In genomic region chr2:38653293-38653619, GRCm38 (mm10) we compare ENCODE assay signal across 23 mouse cellular contexts. TPM values are rescaled to one million over a fixed set of nuclear protein-coding genes. Genes with fewer than 3 reads are reported as not detected.
DNase-seq lines count a peak whose midpoint lies in the region; ATAC-seq lines count a peak whose summit lies in the region.
"Had no signal": no experiment of that assay in that cellular context is flagged by ENCODE, and none has a peak within 500 bp of the region (broad histone marks: within the 10 kb centered on the region; RNA-seq: fewer than 3 reads in every experiment).

No protein-coding gene starts in this region.

- no peak overlapping the region for H3K27ac ChIP-seq in midbrain, embryonic 16.5 days (ENCODE audit: low read length)
- H3K27ac ChIP-seq: embryonic facial prominence, embryonic 10.5 days; embryonic facial prominence, embryonic 13.5 days; forebrain, embryonic 13.5 days; gastrocnemius, adult 2 months; hindbrain, embryonic 12.5 days had no signal

- WGBS in midbrain, embryonic 16.5 days, result 89% methylated on average over 5 of the region's 5 CpGs

- H3K27me3 ChIP-seq in midbrain, embryonic 16.5 days (ENCODE audit: control insufficient read depth, insufficient read depth, low read depth, low read length), result no peaks in the 10 kb centered on the region
- H3K27me3 ChIP-seq: forebrain, embryonic 13.5 days; Patski had no signal

- no peaks in the 10 kb centered on the region for H3K9me3 ChIP-seq in midbrain, embryonic 16.5 days (replicated peaks; ENCODE audit: control insufficient read depth, low read length, poor library complexity, severe bottlenecking)
- H3K9me3 ChIP-seq: forebrain, embryonic 13.5 days; hindbrain, embryonic 12.5 days had no signal

- H3K36me3 ChIP-seq in midbrain, embryonic 16.5 days (ENCODE audit: control insufficient read depth, insufficient read depth, low read length), result no peaks in the 10 kb centered on the region
- H3K36me3 ChIP-seq: embryonic facial prominence, embryonic 10.5 days; embryonic facial prominence, embryonic 13.5 days; hindbrain, embryonic 12.5 days had no signal

- H3K4me1 ChIP-seq in midbrain, embryonic 16.5 days (ENCODE audit: control insufficient read depth, insufficient read depth, low read length), result no peaks in the 10 kb centered on the region
- H3K4me1 ChIP-seq: forebrain, embryonic 13.5 days had no signal

- H3K4me2 ChIP-seq in midbrain, embryonic 16.5 days (ENCODE audit: low read length), result no peak overlapping the region
- H3K4me2 ChIP-seq: embryonic facial prominence, embryonic 13.5 days; forebrain, embryonic 13.5 days; heart, embryonic 11.5 days; hindbrain, embryonic 12.5 days had no signal

- no peak for ATAC-seq in midbrain, embryonic 16.5 days
- ATAC-seq: CD4-positive, CD25-positive, alpha-beta regulatory T cell, adult 4 months; forebrain, embryonic 13.5 days; inflammation-experienced regulatory T-cells, adult 6 months; intestine, embryonic 16.5 days; Patski had no signal

- DNase-seq in adrenal gland, postnatal 36 days, result peak; percentile 37 to 57
- DNase-seq in adrenal gland, postnatal 10 days, result no peak
- DNase-seq in 3T3-L1 (ENCODE audit: low read depth, low spot score) (peak; percentile 76), 416B (ENCODE audit: low read depth) (peak; percentile 62), NIH3T3 (ENCODE audit: low read depth) (peak; percentile 42)
- no peak for DNase-seq in embryo, embryonic 10 days (ENCODE audit: low spot score)
- DNase-seq in right cerebral cortex, adult 2 months (ENCODE audit: low spot score in 2 of 2), result no peak
- DNase-seq: B cell, adult 2 months; embryo, embryonic 11 days; forebrain, postnatal 0 days; kidney, adult 8-10 months had no signal

- H3K4me3 ChIP-seq in midbrain, embryonic 16.5 days (ENCODE audit: low read depth, low read length), result no peak overlapping the region
- H3K4me3 ChIP-seq: embryonic facial prominence, embryonic 10.5 days; embryonic facial prominence, embryonic 13.5 days; erythroblast, embryonic 14.5 days; forebrain, embryonic 13.5 days; gastrocnemius, adult 2 months; hindbrain, embryonic 12.5 days had no signal

- no peak overlapping the region for H3K9ac ChIP-seq in midbrain, embryonic 16.5 days (ENCODE audit: low read depth, low read length)
- H3K9ac ChIP-seq: embryonic facial prominence, embryonic 13.5 days; forebrain, embryonic 13.5 days; forebrain, postnatal 0 days; hindbrain, embryonic 12.5 days had no signal

RNA-seq across cellular contexts. Expression of gene Psmb7, which starts 9.4 kb away (rescaled TPM):
- total RNA-seq in adrenal gland, postnatal 36 days (2021), result 100 to 1,000 TPM; 294 to 327 TPM
- 100 to 1,000 TPM; 274 to 276 TPM for total RNA-seq in adrenal gland, postnatal 10 days (2021)
- polyA plus RNA-seq in midbrain, embryonic 16.5 days (2015; fragmentation: Nextera tagmentation; extraction: Ambion mirVana), result 260 and 275 TPM in 2 replicates

Comparison
In these comparisons a context has a peak if more than half of its experiments do, and no peak if none do; other contexts are left out.
1. DNase-seq: peak in adrenal gland, postnatal 36 days (2 of 2), 3T3-L1 (single experiment), 416B (single experiment) and NIH3T3 (single experiment); none in adrenal gland, postnatal 10 days (single experiment), embryo, embryonic 10 days (single experiment) and right cerebral cortex, adult 2 months (0 of 2).